Mouse (Mus musculus): ENCODE data around the gene Hdac5.
A peak's percentile ranks its signal among the peaks of the same experiment; 100 is the strongest.

GRCm38 (mm10) chr11:102201408-102201821 is 28.6 kb downstream of the Hdac5 start:
- TF ChIP-seq CTCF (IDR thresholded peaks at IDR 0.05; ENCODE audit: low read depth) (peak; percentile 33), EP300 (IDR thresholded peaks at IDR 0.05; ENCODE audit: low read depth) (no peak)
